Mouse (Mus musculus): ENCODE results near the gene Rapgef6. TPM values are rescaled to one million over a fixed set of nuclear protein-coding genes. Genes with fewer than 3 reads are reported as not detected.

Gene Rapgef6
- polyA plus RNA-seq, 1 experiment from 2014 or later, result 40.2 TPM

DNA sequence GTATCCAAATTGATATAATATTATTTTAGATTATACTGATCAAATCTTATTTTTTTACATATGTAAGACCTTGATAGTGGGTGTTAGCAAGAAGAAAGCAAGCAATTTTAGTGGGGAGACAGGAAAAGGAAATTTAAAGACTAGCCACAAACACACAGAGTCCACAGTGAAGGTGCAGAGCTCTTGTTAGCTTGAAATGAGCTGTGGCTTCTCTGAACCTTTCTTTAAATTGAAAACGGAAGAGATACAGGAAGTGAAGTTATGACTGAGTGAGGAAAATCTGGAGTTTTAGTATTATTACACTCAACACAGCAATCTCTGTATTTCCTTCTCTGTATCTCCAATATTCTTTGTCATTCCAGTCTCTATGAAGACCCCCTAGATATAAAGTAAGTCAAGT lies 104.3 kb downstream of the Rapgef6 start:
- no peaks in the 10 kb centered on the region for H3K4me1 ChIP-seq (ENCODE audit: control insufficient read depth, insufficient read depth, low read length)
- no peaks in the 10 kb centered on the region for H3K27me3 ChIP-seq (ENCODE audit: control insufficient read depth, insufficient read depth, low read depth, low read length)
- ATAC-seq, result no peak

DNA sequence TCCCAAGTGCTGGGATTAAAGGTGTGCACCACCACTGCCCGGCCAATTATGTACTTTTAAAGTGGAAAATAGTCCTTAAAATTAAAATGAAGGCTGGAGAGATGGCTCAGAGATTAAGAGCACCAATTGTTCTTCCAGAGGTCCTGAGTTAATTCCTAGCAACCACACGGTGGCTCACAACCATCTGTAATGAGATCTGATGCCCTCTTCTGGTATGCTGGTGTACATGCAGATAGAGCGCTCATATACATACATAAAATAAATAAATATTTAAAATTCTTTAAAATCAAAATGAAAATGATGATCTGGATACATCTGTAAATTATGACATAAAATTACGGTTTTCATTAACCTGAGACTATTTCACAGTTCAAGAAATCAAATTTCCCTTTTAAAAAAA lies 123.8 kb downstream of the Rapgef6 start:
- no peak overlapping the region for H3K27ac ChIP-seq (ENCODE audit: low read length)
- no peaks in the 10 kb centered on the region for H3K4me1 ChIP-seq (ENCODE audit: control insufficient read depth, insufficient read depth, low read length)
- 90% methylated on average over 4 of the region's 4 CpGs for WGBS
- H3K36me3 ChIP-seq (ENCODE audit: control insufficient read depth, insufficient read depth, low read length), result peaks cover 4% of the 10 kb centered on the region; the same call in 1 of the 2 replicates
- no peak overlapping the region for H3K4me2 ChIP-seq (ENCODE audit: low read length)
- no peak for ATAC-seq
- H3K27me3 ChIP-seq (ENCODE audit: control insufficient read depth, insufficient read depth, low read depth, low read length), result no peaks in the 10 kb centered on the region
- no peak overlapping the region for H3K4me3 ChIP-seq (ENCODE audit: low read depth, low read length)
- no peaks in the 10 kb centered on the region for H3K9me3 ChIP-seq (replicated peaks; ENCODE audit: control insufficient read depth, low read length, poor library complexity, severe bottlenecking)
- H3K9ac ChIP-seq (ENCODE audit: low read depth, low read length), result no peak overlapping the region

More for the DNA sequence above, 104.3 kb downstream of the Rapgef6 start:
- Histone ChIP-seq H3K4me3 (ENCODE audit: low read depth, low read length) (no peak overlapping the region), H3K36me3 (ENCODE audit: control insufficient read depth, insufficient read depth, low read length) (peaks cover 3% of the 10 kb centered on the region; the same call in 1 of the 2 replicates), H3K27ac (ENCODE audit: low read length) (no peak overlapping the region), H3K9ac (ENCODE audit: low read depth, low read length) (no peak overlapping the region), H3K9me3 (replicated peaks; ENCODE audit: control insufficient read depth, low read length, poor library complexity, severe bottlenecking) (no peaks in the 10 kb centered on the region), H3K4me2 (ENCODE audit: low read length) (no peak overlapping the region)
- WGBS, result 81% methylated on average over 1 of the region's 1 CpGs

DNA sequence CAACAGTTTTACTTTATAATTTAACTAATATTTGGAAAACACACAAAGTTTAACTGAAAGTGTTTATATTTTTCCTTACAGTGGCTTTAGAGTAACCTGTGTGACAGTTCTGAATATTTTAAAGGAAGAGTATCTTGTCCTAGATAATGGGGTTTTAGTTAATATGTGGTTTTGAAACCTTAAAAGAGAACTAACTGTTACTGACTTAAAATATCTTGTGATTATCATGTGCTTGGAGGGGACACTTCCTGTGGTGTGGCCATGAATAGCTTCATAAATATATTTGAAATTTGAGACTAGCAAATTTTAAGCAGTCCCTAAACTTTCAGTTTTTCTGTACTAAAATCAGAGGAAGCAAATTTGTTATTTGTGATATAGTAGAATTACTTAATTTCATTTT lies 125.9 kb downstream of the Rapgef6 start:
- Histone ChIP-seq H3K9me3 (replicated peaks; ENCODE audit: control insufficient read depth, low read length, poor library complexity, severe bottlenecking) (no peaks in the 10 kb centered on the region), H3K36me3 (ENCODE audit: control insufficient read depth, insufficient read depth, low read length) (peaks cover 2% of the 10 kb centered on the region; the same call in 1 of the 2 replicates), H3K27ac (ENCODE audit: low read length) (no peak overlapping the region), H3K4me2 (ENCODE audit: low read length) (no peak overlapping the region), H3K4me1 (ENCODE audit: control insufficient read depth, insufficient read depth, low read length) (no peaks in the 10 kb centered on the region), H3K9ac (ENCODE audit: low read depth, low read length) (no peak overlapping the region), H3K27me3 (ENCODE audit: control insufficient read depth, insufficient read depth, low read depth, low read length) (no peaks in the 10 kb centered on the region), H3K4me3 (ENCODE audit: low read depth, low read length) (no peak overlapping the region)
- no peak for ATAC-seq

DNA sequence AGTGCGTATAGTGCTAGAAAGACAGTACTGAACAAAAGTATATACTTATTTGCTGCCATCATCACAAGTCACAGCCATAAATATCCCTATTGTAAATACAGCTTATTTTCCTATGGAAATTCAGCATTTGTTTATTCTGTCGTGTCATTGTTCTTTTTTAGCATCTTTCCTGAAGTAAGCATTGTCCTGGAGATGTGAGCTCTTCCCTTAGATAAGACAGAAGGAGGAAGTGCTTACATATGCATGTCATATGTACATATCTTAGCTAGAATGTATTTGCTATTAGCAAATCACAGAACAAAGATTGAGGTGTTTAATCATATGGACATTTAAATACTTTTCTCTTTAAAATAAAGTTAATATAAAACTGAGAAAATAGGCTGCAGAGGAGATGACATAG lies 132.8 kb downstream of the Rapgef6 start:
- H3K9me3 ChIP-seq (replicated peaks; ENCODE audit: control insufficient read depth, low read length, poor library complexity, severe bottlenecking), result no peaks in the 10 kb centered on the region
- no peaks in the 10 kb centered on the region for H3K27me3 ChIP-seq (ENCODE audit: control insufficient read depth, insufficient read depth, low read depth, low read length)
- ATAC-seq, result no peak
- H3K9ac ChIP-seq (ENCODE audit: low read depth, low read length), result no peak overlapping the region
- H3K4me3 ChIP-seq (ENCODE audit: low read depth, low read length), result no peak overlapping the region
- no peak overlapping the region for H3K4me2 ChIP-seq (ENCODE audit: low read length)
- no peak overlapping the region for H3K27ac ChIP-seq (ENCODE audit: low read length)
- H3K4me1 ChIP-seq (ENCODE audit: control insufficient read depth, insufficient read depth, low read length), result no peaks in the 10 kb centered on the region
- WGBS, result 84% methylated on average over 2 of the region's 2 CpGs
- H3K36me3 ChIP-seq (ENCODE audit: control insufficient read depth, insufficient read depth, low read length), result peaks cover 17% of the 10 kb centered on the region

DNA sequence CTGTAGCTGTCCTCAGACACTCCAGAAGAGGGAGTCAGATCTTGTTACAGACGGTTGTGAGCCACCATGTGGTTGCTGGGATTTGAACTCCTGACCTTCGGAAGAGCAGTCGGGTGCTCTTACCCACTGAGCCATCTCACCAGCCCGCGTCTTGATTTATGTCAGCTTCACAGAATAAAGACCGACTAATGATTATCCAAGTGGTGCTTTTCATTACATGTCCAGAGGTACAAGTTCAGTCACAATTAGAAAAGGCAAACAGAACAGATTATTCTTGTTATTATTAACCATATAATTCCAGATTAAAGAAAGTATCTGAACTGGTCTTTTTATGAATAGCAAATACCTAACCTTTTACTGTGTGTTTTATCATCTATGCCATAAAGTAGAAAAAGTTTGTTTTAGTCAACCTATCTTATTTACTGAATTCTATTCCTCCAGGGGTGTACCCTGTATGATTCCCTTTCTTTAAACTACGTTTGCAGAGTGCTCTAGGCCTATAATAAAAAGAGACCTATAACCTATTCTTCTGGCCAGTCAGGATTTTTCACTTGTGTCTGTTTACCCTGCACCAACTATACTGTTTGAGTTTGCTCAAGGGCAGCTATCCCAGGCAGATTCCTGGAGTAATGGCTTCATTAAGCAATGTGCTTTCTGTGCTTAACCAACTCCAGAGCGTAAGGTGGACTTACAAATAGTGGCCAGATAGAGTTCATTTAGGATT lies 151.1 kb downstream of the Rapgef6 start:
- 82% methylated on average over 8 of the region's 8 CpGs for WGBS
- no peak overlapping the region for H3K4me3 ChIP-seq (ENCODE audit: low read depth, low read length)

DNA sequence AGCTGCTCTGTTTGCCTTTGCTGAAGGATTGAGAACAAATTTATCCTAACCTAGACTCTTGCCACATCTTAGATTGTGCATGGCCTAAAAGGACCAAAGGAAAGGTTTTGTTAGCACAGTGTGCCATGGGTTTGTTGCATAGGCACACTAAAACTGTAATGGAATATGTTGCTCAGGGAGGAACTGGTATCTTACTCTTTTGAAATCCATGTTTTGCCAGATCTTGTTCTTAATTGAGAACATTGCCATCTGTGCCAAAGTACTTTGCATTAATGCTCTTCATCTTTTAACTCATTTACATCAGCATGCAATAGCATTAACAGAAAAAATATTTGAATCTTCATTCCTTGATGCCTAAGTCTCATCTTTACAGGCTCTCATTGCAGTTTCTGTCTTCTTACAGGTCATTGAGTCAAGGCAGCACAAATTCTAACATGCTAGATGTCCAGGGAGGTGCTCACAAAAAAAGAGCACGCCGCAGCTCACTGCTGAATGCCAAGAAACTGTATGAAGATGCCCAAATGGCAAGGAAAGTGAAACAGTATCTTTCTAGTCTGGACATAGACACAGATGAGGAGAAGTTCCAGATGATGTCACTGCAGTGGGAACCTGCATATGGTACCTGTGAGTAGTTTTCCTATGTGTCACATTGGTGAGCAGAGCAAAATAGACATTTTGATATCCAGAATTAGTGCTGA lies 153.3 kb downstream of the Rapgef6 start:
- ATAC-seq, result no peak
- no peak overlapping the region for H3K4me3 ChIP-seq (ENCODE audit: low read depth, low read length)
- no peaks in the 10 kb centered on the region for H3K27me3 ChIP-seq (ENCODE audit: control insufficient read depth, insufficient read depth, low read depth, low read length)
- H3K9me3 ChIP-seq (replicated peaks; ENCODE audit: control insufficient read depth, low read length, poor library complexity, severe bottlenecking), result no peaks in the 10 kb centered on the region
- no peak overlapping the region for H3K4me2 ChIP-seq (ENCODE audit: low read length)
- H3K27ac ChIP-seq (ENCODE audit: low read length), result no peak overlapping the region
- H3K36me3 ChIP-seq (ENCODE audit: control insufficient read depth, insufficient read depth, low read length), result peaks cover 19% of the 10 kb centered on the region
- H3K4me1 ChIP-seq (ENCODE audit: control insufficient read depth, insufficient read depth, low read length), result no peaks in the 10 kb centered on the region
- 95% methylated on average over 2 of the region's 2 CpGs for WGBS
- H3K9ac ChIP-seq (ENCODE audit: low read depth, low read length), result no peak overlapping the region

More for the DNA sequence above, 151.1 kb downstream of the Rapgef6 start:
- no peak overlapping the region for H3K27ac ChIP-seq (ENCODE audit: low read length)
- H3K4me2 ChIP-seq (ENCODE audit: low read length), result no peak overlapping the region
- no peaks in the 10 kb centered on the region for H3K4me1 ChIP-seq (ENCODE audit: control insufficient read depth, insufficient read depth, low read length)
- no peaks in the 10 kb centered on the region for H3K27me3 ChIP-seq (ENCODE audit: control insufficient read depth, insufficient read depth, low read depth, low read length)
- no peaks in the 10 kb centered on the region for H3K9me3 ChIP-seq (replicated peaks; ENCODE audit: control insufficient read depth, low read length, poor library complexity, severe bottlenecking)
- H3K9ac ChIP-seq (ENCODE audit: low read depth, low read length), result no peak overlapping the region
- peaks cover 6% of the 10 kb centered on the region for H3K36me3 ChIP-seq (ENCODE audit: control insufficient read depth, insufficient read depth, low read length)
- no peak for ATAC-seq

DNA sequence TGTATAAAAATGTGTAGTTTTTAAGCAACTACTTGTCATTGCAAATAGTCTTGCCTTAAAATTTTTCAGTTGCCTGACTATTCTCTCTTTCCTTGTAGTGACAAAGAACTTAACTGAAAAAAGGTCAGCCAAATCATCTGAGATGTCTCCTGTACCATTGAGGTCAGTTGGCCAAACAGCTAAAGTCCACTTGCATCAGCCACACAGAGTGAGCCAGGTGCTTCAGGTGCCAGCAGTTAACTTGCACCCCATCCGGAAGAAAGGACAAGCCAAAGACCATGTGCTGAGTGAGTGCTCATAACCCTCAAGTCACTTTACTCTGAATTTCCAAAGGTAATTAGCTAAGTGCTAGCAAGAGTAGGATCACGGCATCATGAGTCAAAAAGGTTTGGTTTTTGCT lies 156.5 kb downstream of the Rapgef6 start:
- 96% methylated on average over 2 of the region's 2 CpGs for WGBS
- Histone ChIP-seq H3K9me3 (replicated peaks; ENCODE audit: control insufficient read depth, low read length, poor library complexity, severe bottlenecking) (no peaks in the 10 kb centered on the region), H3K4me2 (ENCODE audit: low read length) (no peak overlapping the region), H3K36me3 (ENCODE audit: control insufficient read depth, insufficient read depth, low read length) (peaks cover 21% of the 10 kb centered on the region), H3K27me3 (ENCODE audit: control insufficient read depth, insufficient read depth, low read depth, low read length) (no peaks in the 10 kb centered on the region), H3K9ac (ENCODE audit: low read depth, low read length) (no peak overlapping the region), H3K27ac (ENCODE audit: low read length) (no peak overlapping the region), H3K4me3 (ENCODE audit: low read depth, low read length) (no peak overlapping the region), H3K4me1 (ENCODE audit: control insufficient read depth, insufficient read depth, low read length) (no peaks in the 10 kb centered on the region)
- no peak for ATAC-seq

DNA sequence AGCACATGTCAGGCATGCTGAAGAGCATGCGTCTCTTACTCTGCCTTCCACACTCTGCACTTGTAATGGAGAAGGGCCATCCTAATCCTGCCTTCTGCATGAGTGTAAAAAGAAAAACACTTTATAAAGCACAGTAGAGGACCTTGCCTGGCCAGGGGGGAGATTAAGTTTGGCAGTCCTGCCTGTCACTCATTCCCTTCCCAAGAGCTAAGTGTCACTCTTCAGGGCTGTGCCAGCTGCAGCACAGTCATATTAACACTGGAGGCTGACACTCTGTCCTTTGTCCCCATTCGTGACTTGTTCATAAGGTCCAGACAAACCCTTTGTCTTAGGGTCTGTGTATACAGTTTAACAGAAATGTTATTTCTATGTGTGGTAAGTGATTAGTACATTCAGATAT lies 162.2 kb downstream of the Rapgef6 start:
- Histone ChIP-seq H3K27me3 (ENCODE audit: control insufficient read depth, insufficient read depth, low read depth, low read length) (no peaks in the 10 kb centered on the region), H3K36me3 (ENCODE audit: control insufficient read depth, insufficient read depth, low read length) (peaks cover 25% of the 10 kb centered on the region), H3K4me2 (ENCODE audit: low read length) (no peak overlapping the region), H3K4me1 (ENCODE audit: control insufficient read depth, insufficient read depth, low read length) (no peaks in the 10 kb centered on the region), H3K9ac (ENCODE audit: low read depth, low read length) (no peak overlapping the region), H3K9me3 (replicated peaks; ENCODE audit: control insufficient read depth, low read length, poor library complexity, severe bottlenecking) (no peaks in the 10 kb centered on the region), H3K4me3 (ENCODE audit: low read depth, low read length) (no peak overlapping the region), H3K27ac (ENCODE audit: low read length) (no peak overlapping the region)
- no peak for ATAC-seq
- 57% methylated on average over 2 of the region's 2 CpGs for WGBS

DNA sequence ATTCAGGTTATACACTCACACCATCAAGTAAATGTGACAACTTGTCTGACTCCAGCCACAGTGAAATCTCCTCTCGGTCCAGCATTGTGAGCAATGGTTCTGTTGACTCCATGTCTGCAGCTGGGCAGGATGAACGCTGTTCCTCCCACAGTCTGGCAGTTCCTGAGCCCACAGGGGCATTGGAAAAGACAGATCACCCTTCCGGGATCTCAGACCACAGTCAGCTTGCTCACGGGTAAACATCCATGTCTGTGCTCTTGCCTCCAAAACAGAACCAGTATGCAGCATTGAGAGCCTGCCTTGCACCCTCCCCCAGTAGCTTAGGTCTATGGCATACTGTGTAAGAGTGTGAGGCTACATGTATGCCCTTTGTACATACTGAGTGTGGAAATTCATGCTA lies 167.5 kb downstream of the Rapgef6 start:
- no peak overlapping the region for H3K27ac ChIP-seq (ENCODE audit: low read length)
- WGBS, result 81% methylated on average over 4 of the region's 4 CpGs
- H3K36me3 ChIP-seq (ENCODE audit: control insufficient read depth, insufficient read depth, low read length), result peaks cover 17% of the 10 kb centered on the region

More for the DNA sequence above, 167.5 kb downstream of the Rapgef6 start:
- Histone ChIP-seq H3K4me2 (ENCODE audit: low read length) (no peak overlapping the region), H3K4me3 (ENCODE audit: low read depth, low read length) (no peak overlapping the region), H3K27me3 (ENCODE audit: control insufficient read depth, insufficient read depth, low read depth, low read length) (no peaks in the 10 kb centered on the region), H3K9me3 (replicated peaks; ENCODE audit: control insufficient read depth, low read length, poor library complexity, severe bottlenecking) (no peaks in the 10 kb centered on the region), H3K9ac (ENCODE audit: low read depth, low read length) (no peak overlapping the region), H3K4me1 (ENCODE audit: control insufficient read depth, insufficient read depth, low read length) (no peaks in the 10 kb centered on the region)
- no peak for ATAC-seq

All from midbrain, embryonic 16.5 days (tissue).